Mouse (Mus musculus) megakaryocyte, embryonic 14.5 days (primary cell): ENCODE results near the gene Vps37b. TPM values are rescaled to one million over a fixed set of nuclear protein-coding genes. Genes with fewer than 3 reads are reported as not detected.

Experiments used
- H3K27me3 ChIP-seq: replicated peaks from 2 replicates; pipeline ENCODE3; 2012; ENCODE audit warnings: inconsistent platforms
- H3K36me3 ChIP-seq: replicated peaks from 2 replicates; pipeline ENCODE3; 2012; ENCODE audit warnings: low read length, inconsistent platforms, mixed read lengths
- H3K4me1 ChIP-seq: 2 replicates; pipeline ENCODE4 v1.6.1; 2012; ENCODE audit warnings: inconsistent platforms
- H3K4me3 ChIP-seq: replicated peaks from 2 replicates; pipeline ENCODE3; 2012; ENCODE audit warnings: moderate library complexity, mild to moderate bottlenecking, inconsistent platforms
- H3K9me3 ChIP-seq: 2 replicates; pipeline ENCODE4 v1.6.1; 2012; ENCODE audit warnings: inconsistent platforms
- FLI1 ChIP-seq: IDR thresholded peaks from 2 replicates; pipeline ENCODE4 v1.6.1; 2012; ENCODE audit warnings: low read length, inconsistent platforms, mixed read lengths
- GATA1 ChIP-seq: IDR thresholded peaks from 3 replicates; pipeline ENCODE4 v1.6.1; 2012; ENCODE audit warnings: mixed read lengths, low read length, inconsistent platforms, borderline replicate concordance
- polyA plus RNA-seq: library from polyadenylated mRNA; stranded (reverse); fragments of >175 nt; gene quantifications from 2 replicates; pipeline ENCODE4 v1.2.3, GENCODE M21; 2012; ENCODE audit warnings: low replicate concordance; ENCODE audit not compliant: insufficient read depth

Gene Vps37b
- polyA plus RNA-seq, 1 experiment, result 437 TPM

DNA sequence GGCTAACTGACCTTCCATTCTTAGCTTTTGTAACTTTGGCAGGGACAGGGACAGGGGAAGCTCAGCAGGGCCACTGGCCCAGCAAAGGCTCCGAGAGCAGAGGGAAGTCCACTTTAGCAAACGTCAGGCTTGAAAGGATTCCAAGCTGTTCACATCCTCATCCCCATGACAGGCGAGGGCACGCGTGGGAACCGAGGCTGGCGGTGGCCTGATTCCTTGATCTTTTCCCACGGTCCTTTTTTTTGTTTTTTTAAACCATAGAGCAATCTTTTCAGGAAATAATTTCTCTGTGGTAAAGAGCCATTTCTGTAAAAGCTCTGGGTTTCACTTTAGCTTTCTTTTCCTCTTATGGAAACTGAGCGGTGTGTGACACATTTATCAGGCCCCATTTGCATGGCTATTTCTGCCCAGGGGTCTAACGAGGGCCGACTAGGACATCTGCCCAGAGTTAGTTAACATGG, 17.2 kb downstream of the Vps37b start:
- Histone ChIP-seq H3K4me3 (peak overlapping the region; percentile 81), H3K4me1 (peaks cover 100% of the 10 kb centered on the region), H3K27me3 (no peaks in the 10 kb centered on the region), H3K36me3 (peaks cover 80% of the 10 kb centered on the region), H3K9me3 (no peaks in the 10 kb centered on the region)
- TF ChIP-seq FLI1 (no peak), GATA1 (no peak)

DNA sequence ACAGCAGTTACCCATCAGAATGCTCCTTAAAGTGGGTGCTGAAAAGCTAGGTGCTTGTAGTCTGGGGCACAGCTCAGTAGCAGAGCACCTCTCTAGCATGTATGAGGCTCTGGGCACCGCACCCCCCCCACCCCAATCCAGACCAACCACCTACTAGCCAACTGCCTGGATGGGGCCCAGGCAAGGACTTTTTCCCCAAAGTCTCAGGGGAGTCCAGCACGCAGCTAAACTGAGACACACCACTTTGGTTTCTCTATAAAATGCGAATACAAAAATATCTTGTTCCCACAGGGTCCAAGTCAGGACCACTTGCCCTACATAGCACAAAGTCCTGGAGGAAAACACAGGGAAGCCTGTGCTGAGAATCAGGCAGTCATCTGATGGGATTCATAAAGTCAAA, 17.9 kb downstream of the Vps37b start:
- Histone ChIP-seq H3K4me3 (peak overlapping the region; percentile 57), H3K36me3 (peaks cover 83% of the 10 kb centered on the region), H3K9me3 (no peaks in the 10 kb centered on the region), H3K4me1 (peaks cover 98% of the 10 kb centered on the region), H3K27me3 (no peaks in the 10 kb centered on the region)
- TF ChIP-seq FLI1, result no peak
- TF ChIP-seq GATA1, result no peak

DNA sequence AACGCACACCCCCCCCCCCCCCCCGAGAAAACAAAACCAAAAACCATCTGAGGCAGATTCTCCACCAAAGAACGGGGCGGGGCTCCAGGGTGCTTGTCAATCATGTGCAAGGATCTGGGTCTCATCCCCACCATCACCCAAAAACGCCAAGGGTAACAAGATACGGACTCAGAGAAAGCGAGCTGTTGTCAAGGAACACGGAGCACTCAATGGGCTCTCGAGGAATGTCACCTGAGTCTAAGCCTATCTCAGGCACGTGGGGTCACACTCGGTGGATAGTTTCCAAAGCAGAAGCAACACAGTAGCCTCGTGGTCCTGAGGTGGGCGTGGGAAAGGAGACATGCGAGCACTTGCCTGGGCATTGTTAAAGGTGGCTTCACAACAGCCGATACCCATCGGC, 18.3 kb downstream of the Vps37b start:
- H3K9me3 ChIP-seq, result no peaks in the 10 kb centered on the region
- peak overlapping the region; percentile 57 for H3K4me3 ChIP-seq
- H3K36me3 ChIP-seq, result peaks cover 88% of the 10 kb centered on the region
- H3K27me3 ChIP-seq, result no peaks in the 10 kb centered on the region
- H3K4me1 ChIP-seq, result peaks cover 98% of the 10 kb centered on the region
- no peak for TF ChIP-seq GATA1
- no peak for TF ChIP-seq FLI1

DNA sequence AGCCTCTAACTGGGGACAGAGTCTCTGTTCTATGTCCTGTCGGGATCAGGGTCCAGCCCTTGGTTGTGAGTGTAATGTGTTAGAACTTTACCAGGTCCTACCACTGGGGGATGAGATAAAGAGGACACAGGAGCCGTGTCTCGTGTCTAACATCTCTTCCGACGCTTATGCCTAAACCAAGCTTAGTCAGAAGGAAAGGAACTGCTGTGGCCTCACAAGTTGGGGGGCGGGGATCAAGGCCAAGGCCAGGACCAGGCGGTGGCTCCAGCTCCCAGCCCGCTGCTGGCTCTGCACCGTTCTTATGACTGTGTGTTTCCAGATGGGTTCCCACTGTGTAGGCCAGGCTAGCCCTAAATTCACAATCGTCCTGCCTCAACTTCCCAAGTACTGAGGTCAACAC, 19.2 kb downstream of the Vps37b start:
- Histone ChIP-seq H3K27me3 (no peaks in the 10 kb centered on the region), H3K9me3 (no peaks in the 10 kb centered on the region), H3K36me3 (peaks cover 93% of the 10 kb centered on the region), H3K4me3 (peak overlapping the region; percentile 89), H3K4me1 (peaks cover 97% of the 10 kb centered on the region)
- TF ChIP-seq FLI1 (no peak), GATA1 (no peak)

DNA sequence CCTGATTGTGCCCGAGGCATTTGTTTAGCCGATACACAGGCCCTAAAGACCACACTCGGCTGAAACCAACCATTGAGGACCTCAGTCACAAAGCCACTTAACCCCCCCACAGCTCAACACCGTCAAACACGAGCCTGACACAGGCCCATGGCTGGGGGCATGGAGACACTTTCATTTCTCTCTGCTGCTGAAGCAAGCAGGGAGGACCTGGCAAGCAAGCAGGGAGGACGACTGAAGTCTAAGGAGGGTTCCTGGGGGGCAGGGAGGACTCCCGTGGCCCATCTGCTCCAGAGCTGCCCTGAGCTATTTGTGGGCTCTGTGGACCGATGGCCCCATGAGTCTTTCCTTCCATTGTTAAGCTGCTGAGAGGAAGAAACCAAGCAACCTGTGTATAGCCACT, 20.1 kb downstream of the Vps37b start:
- TF ChIP-seq GATA1 (no peak), FLI1 (no peak)
- H3K4me1 ChIP-seq, result peaks cover 97% of the 10 kb centered on the region

DNA sequence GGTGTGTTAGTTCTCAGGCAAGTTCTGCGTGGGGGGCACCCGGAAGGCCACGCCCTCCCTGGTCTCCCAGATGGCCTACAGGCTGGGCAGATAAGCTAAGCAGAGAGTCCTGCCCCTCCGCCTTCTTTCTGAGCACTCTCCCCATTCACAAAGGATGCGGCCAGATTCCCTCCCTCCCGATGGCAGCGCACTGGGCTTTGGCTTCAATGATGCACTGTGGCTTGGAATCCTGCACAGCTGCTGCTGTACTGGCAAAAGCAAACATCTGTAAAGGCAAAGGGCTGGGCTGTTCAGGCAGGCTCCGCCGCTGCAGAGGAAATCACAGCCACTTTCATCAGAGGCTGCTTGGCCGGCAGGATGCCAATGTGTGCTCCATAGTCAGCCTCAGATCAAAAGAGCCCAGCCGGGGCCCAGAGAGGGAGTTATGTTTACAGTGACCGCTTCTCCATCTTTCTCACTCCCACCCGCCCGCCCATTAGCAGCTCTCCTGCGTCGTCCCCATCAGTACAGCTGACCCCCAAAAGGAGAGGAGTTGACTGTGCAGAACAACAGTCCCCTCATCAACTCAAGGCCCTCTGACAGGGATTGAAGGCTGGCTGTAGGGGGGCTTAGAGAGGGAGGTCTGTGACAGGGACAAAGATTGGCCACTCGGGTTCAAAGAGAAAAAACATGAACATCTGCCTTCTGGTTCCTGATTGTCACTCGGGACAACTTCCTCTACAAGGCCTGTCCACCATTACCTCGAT, 21.0 kb downstream of the Vps37b start:
- Histone ChIP-seq H3K36me3 (peaks cover 93% of the 10 kb centered on the region), H3K27me3 (no peaks in the 10 kb centered on the region), H3K4me3 (peak overlapping the region; percentile 89), H3K4me1 (peaks cover 97% of the 10 kb centered on the region), H3K9me3 (no peaks in the 10 kb centered on the region)
- TF ChIP-seq GATA1 (no peak), FLI1 (no peak)

More for the DNA sequence above, 20.1 kb downstream of the Vps37b start:
- Histone ChIP-seq H3K9me3 (no peaks in the 10 kb centered on the region), H3K36me3 (peaks cover 93% of the 10 kb centered on the region), H3K27me3 (no peaks in the 10 kb centered on the region), H3K4me3 (peak overlapping the region; percentile 89)

DNA sequence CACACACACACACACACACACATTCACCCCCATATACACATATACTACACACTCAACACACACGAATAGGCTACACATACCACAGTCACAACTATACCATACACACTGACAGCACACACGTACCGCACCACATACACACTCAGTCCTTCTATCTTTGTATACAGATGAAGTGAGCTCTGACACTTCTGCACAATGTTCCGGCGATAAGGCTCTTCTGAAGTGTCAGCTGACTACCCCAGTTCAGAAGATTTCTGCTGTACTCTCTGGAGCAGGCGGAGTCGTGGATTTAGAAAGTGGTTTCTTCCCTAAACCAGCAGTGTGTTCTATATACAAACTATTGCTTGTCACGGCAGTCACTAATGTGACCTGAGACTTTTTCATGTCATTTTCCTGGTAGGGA, 22.0 kb downstream of the Vps37b start:
- H3K4me1 ChIP-seq, result peaks cover 96% of the 10 kb centered on the region
- H3K27me3 ChIP-seq, result no peaks in the 10 kb centered on the region
- no peak for TF ChIP-seq FLI1
- no peak for TF ChIP-seq GATA1
- H3K9me3 ChIP-seq, result no peaks in the 10 kb centered on the region
- H3K4me3 ChIP-seq, result peak overlapping the region; percentile 65
- H3K36me3 ChIP-seq, result peaks cover 97% of the 10 kb centered on the region

DNA sequence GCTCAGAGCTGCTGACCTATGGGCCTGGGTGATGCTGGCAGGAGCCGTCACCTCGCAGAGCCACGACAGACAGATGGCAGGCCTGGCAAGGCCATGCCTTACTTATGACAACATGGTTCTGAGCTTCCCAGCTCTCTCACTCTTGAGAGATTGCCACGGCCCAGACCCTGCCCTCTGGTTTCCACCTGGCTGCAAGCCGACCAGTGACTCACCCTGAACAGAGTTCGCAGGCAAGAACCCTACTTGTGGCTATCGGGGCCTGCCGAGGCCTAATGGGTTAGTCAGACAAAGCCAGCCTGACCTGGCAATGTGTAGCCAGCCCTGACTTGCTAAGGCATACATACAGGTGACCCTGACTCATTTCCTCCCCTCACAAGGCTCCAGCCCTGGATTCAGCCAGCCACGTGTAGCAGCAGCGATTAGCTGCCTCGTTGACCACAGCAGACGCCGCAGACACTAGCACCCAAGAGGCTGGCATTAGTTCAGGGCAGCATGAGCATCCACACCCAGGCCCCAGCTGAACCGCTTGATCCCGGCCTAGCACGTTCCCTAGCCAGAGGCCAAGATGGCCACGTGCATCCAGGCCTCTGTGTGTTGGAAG, 25.1 kb downstream of the Vps37b start:
- Histone ChIP-seq H3K4me3 (no peak overlapping the region), H3K27me3 (no peaks in the 10 kb centered on the region), H3K4me1 (peaks cover 93% of the 10 kb centered on the region), H3K9me3 (no peaks in the 10 kb centered on the region), H3K36me3 (peaks cover 98% of the 10 kb centered on the region)
- TF ChIP-seq FLI1, result no peak
- no peak for TF ChIP-seq GATA1

DNA sequence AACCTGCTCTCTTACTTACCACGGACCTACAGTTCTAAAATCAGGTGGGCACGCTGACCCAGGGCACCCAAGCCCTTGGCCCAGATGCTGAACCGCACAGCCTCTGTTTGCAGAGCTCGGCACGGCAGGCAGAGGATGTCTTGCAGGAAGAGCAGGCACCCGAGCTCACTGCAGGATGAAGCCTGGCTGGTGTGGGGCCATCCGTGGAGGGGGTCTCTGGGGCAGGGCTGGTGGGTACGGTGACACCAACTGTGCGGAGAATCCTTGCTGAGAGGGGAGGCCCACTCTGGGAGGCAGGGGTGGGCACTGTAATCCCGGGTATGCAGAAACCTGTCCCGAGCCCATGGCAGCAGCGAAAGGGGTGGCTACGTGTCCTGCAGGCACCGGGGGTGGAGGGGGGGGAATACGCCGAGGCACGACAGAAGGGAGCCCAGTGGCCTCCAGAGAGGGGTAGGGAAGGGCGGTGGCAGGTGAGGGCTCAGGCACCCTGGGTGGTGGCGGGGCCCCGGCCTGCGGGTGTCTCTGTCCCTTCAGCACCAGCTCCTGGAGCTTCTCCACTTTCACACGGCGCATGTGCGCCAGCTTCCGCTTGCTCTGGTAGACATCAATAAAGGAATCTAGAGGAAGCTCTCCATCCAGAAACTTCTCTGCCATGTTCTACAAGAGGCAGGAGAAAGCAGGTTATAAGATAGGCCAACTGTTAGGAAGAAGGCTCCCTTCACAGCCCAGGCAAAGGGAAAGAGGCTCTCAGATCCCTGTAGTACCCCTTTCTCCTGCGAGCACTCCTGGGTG, 25.8 kb downstream of the Vps37b start:
- H3K36me3 ChIP-seq, result peaks cover 99% of the 10 kb centered on the region
- H3K9me3 ChIP-seq, result no peaks in the 10 kb centered on the region
- no peaks in the 10 kb centered on the region for H3K27me3 ChIP-seq
- H3K4me1 ChIP-seq, result peaks cover 93% of the 10 kb centered on the region
- TF ChIP-seq GATA1, result no peak
- TF ChIP-seq FLI1, result no peak
- no peak overlapping the region for H3K4me3 ChIP-seq
